Mouse (Mus musculus) forebrain, embryonic 14.5 days (tissue): ENCODE measurements at regions not wholly inside any gene's neighbourhood (a gene's known extent, or its start where the extent isn't known, plus 50 kb on each side); places are given as distances from the start of the nearest gene placed in this dataset.
A peak's percentile ranks its signal among the peaks of the same experiment; 100 is the strongest.

Experiments used
- ATAC-seq: fragments of 200-750 bp; cut with Nextera tagmentation; 2 replicates; pipeline ENCODE4 v1.8.0; 2017; ENCODE audit warnings: mild to moderate bottlenecking, moderate library complexity
- DNase-seq: peaks from one replicate; pipeline ENCODE4 v3.0.0-alpha.2; 2015; ENCODE audit warnings: low spot score
- H3K27ac ChIP-seq: fragments of 300-500 bp; sonication (generic); 2 replicates; pipeline ENCODE4 v1.5.1; 2014; ENCODE audit warnings: low read depth, mild to moderate bottlenecking, control low read depth, low read length, moderate library complexity
- H3K27me3 ChIP-seq: fragments of 300-500 bp; sonication (generic); replicated peaks from 2 replicates; pipeline ENCODE4 v1.6.1; 2014; ENCODE audit warnings: low read length, control low read depth, mixed read lengths; ENCODE audit not compliant: control insufficient read depth, insufficient read depth
- H3K36me3 ChIP-seq: fragments of 300-500 bp; sonication (generic); 2 replicates; pipeline ENCODE4 v1.6.1; 2014; ENCODE audit warnings: low read length, control low read depth; ENCODE audit not compliant: control insufficient read depth, insufficient read depth
- H3K4me1 ChIP-seq: fragments of 300-500 bp; sonication (generic); 2 replicates; pipeline ENCODE4 v1.6.1; 2014; ENCODE audit warnings: antibody characterized with exemption, low read length, control low read depth; ENCODE audit not compliant: control insufficient read depth, insufficient read depth
- H3K4me2 ChIP-seq: fragments of 300-500 bp; sonication (generic); 2 replicates; pipeline ENCODE4 v1.6.1; 2014; ENCODE audit warnings: mild to moderate bottlenecking, control low read depth, low read length
- H3K4me3 ChIP-seq: fragments of 300-500 bp; sonication (generic); 2 replicates; pipeline ENCODE4 v1.5.1; 2014; ENCODE audit warnings: low read depth, low read length, control low read depth
- H3K9ac ChIP-seq: fragments of 300-500 bp; sonication (generic); 2 replicates; pipeline ENCODE4 v1.6.1; 2014; ENCODE audit warnings: mild to moderate bottlenecking, low read length, control low read depth, moderate library complexity
- H3K9me3 ChIP-seq: fragments of 300-500 bp; sonication (generic); replicated peaks from 2 replicates; pipeline ENCODE4 v1.6.1; 2016; ENCODE audit warnings: low read length, control low read depth, mixed read lengths; ENCODE audit not compliant: control insufficient read depth
- WGBS: fragments of 180-500 bp; shearing (Covaris S2); extraction: QIAGEN DNeasy Blood & Tissue Kit; methylation state at CpG from one replicate; pipeline ENCODE4 v1.1.7; 2014; 5-methylcytosine and 5-hydroxymethylcytosine counted together

- peaks cover 43% of the 10 kb centered on the region for H3K27me3 ChIP-seq
- H3K4me1 ChIP-seq = peaks cover 2% of the 10 kb centered on the region; the same call in 1 of the 2 replicates
- 0% methylated on average over 1 of the region's 1 CpGs for WGBS
- H3K9ac ChIP-seq = no peak overlapping the region
- ATAC-seq (peak; percentile 98), DNase-seq (peak; percentile 92)
- no peaks in the 10 kb centered on the region for H3K36me3 ChIP-seq
- H3K9me3 ChIP-seq = no peaks in the 10 kb centered on the region
- H3K4me2 ChIP-seq = no peak overlapping the region
- no peak overlapping the region for H3K27ac ChIP-seq
- no peak overlapping the region for H3K4me3 ChIP-seq
These were observed 529.0 kb upstream of the Cdh11 start for GRCm38 (mm10) chr8:103314279-103315022.

- Histone ChIP-seq H3K9ac (no peak overlapping the region), H3K27ac (no peak overlapping the region), H3K4me3 (no peak overlapping the region), H3K27me3 (peaks cover 45% of the 10 kb centered on the region), H3K4me1 (peaks cover 2% of the 10 kb centered on the region; the same call in 1 of the 2 replicates), H3K9me3 (no peaks in the 10 kb centered on the region), H3K36me3 (no peaks in the 10 kb centered on the region), H3K4me2 (no peak overlapping the region)
- ATAC-seq (no peak), DNase-seq (no peak)
- WGBS = 88% methylated on average over 1 of the region's 1 CpGs
These were observed 530.3 kb upstream of the Cdh11 start for GRCm38 (mm10) chr8:103315742-103316141.

GRCm38 (mm10) chr8:103316691-103317091 is 531.2 kb upstream of the Cdh11 start:
- H3K27ac ChIP-seq = no peak overlapping the region
- no peak overlapping the region for H3K9ac ChIP-seq
- peak; percentile 36 for DNase-seq
- no peaks in the 10 kb centered on the region for H3K9me3 ChIP-seq
- H3K4me3 ChIP-seq = no peak overlapping the region
- H3K4me2 ChIP-seq = no peak overlapping the region
- peaks cover 42% of the 10 kb centered on the region for H3K27me3 ChIP-seq
- peaks cover 2% of the 10 kb centered on the region; the same call in 1 of the 2 replicates for H3K4me1 ChIP-seq
- no peaks in the 10 kb centered on the region for H3K36me3 ChIP-seq
- WGBS = 40% methylated on average over 5 of the region's 5 CpGs
- no peak for ATAC-seq

GRCm38 (mm10) chr8:103317149-103317725 is 531.8 kb upstream of the Cdh11 start:
- 92% methylated on average over 2 of the region's 2 CpGs for WGBS
- H3K9ac ChIP-seq = no peak overlapping the region
- no peaks in the 10 kb centered on the region for H3K9me3 ChIP-seq
- H3K27ac ChIP-seq = no peak overlapping the region
- no peaks in the 10 kb centered on the region for H3K36me3 ChIP-seq
- H3K27me3 ChIP-seq = peaks cover 37% of the 10 kb centered on the region
- H3K4me1 ChIP-seq = peaks cover 2% of the 10 kb centered on the region; the same call in 1 of the 2 replicates
- no peak overlapping the region for H3K4me3 ChIP-seq
- H3K4me2 ChIP-seq = no peak overlapping the region
- DNase-seq = no peak
- no peak for ATAC-seq

GRCm38 (mm10) chr8:103324016-103324665 is 538.7 kb upstream of the Cdh11 start:
- Histone ChIP-seq H3K4me3 (no peak overlapping the region), H3K9me3 (no peaks in the 10 kb centered on the region), H3K9ac (no peak overlapping the region), H3K27me3 (0 out of 2 replicates have a peak, but pooled peaks cover 10% of the 10 kb centered on the region), H3K4me1 (no peaks in the 10 kb centered on the region), H3K4me2 (no peak overlapping the region), H3K36me3 (no peaks in the 10 kb centered on the region), H3K27ac (no peak overlapping the region)
- DNase-seq = no peak
- no peak for ATAC-seq

- ATAC-seq = no peak
- Histone ChIP-seq H3K36me3 (no peaks in the 10 kb centered on the region), H3K4me1 (no peaks in the 10 kb centered on the region), H3K4me3 (no peak overlapping the region), H3K9ac (no peak overlapping the region), H3K27me3 (no peaks in the 10 kb centered on the region), H3K27ac (no peak overlapping the region), H3K4me2 (no peak overlapping the region), H3K9me3 (no peaks in the 10 kb centered on the region)
- no peak for DNase-seq
- 85% methylated on average over 2 of the region's 2 CpGs for WGBS
These were observed 546.0 kb upstream of the Cdh11 start for GRCm38 (mm10) chr8:103331415-103331814.

- H3K36me3 ChIP-seq = no peaks in the 10 kb centered on the region
- H3K27me3 ChIP-seq = no peaks in the 10 kb centered on the region
- H3K27ac ChIP-seq = no peak overlapping the region
- H3K4me1 ChIP-seq = no peaks in the 10 kb centered on the region
- no peak for ATAC-seq
- WGBS = 92% methylated on average over 3 of the region's 3 CpGs
- H3K9me3 ChIP-seq = no peaks in the 10 kb centered on the region
- H3K4me3 ChIP-seq = no peak overlapping the region
- H3K9ac ChIP-seq = no peak overlapping the region
- H3K4me2 ChIP-seq = no peak overlapping the region
- no peak for DNase-seq
These were observed 551.9 kb upstream of the Cdh11 start for GRCm38 (mm10) chr8:103337314-103337713.

- H3K4me2 ChIP-seq = no peak overlapping the region
- DNase-seq = no peak
- H3K36me3 ChIP-seq = no peaks in the 10 kb centered on the region
- ATAC-seq = no peak
- no peak overlapping the region for H3K9ac ChIP-seq
- H3K4me1 ChIP-seq = no peaks in the 10 kb centered on the region
- H3K9me3 ChIP-seq = no peaks in the 10 kb centered on the region
- 94% methylated on average over 2 of the region's 2 CpGs for whole genome bisulfite sequencing
- H3K27me3 ChIP-seq = no peaks in the 10 kb centered on the region
- no peak overlapping the region for H3K27ac ChIP-seq
- no peak overlapping the region for H3K4me3 ChIP-seq
These were observed 553.6 kb upstream of the Cdh11 start for GRCm38 (mm10) chr8:103339042-103339441.

- Histone ChIP-seq H3K36me3 (no peaks in the 10 kb centered on the region), H3K4me2 (no peak overlapping the region), H3K4me1 (no peaks in the 10 kb centered on the region), H3K27me3 (no peaks in the 10 kb centered on the region), H3K27ac (no peak overlapping the region), H3K4me3 (no peak overlapping the region), H3K9ac (no peak overlapping the region), H3K9me3 (no peaks in the 10 kb centered on the region)
- ATAC-seq (no peak), DNase-seq (no peak)
- WGBS = 90% methylated on average over 5 of the region's 5 CpGs
These were observed 554.5 kb upstream of the Cdh11 start for GRCm38 (mm10) chr8:103339951-103340350.
